Comparison of ENCODE assay signal across 8 mouse cellular contexts in genomic region chr5:35583221-35583783, GRCm38 (mm10). TPM values are rescaled to one million over a fixed set of nuclear protein-coding genes. Genes with fewer than 3 reads are reported as not detected.
DNase-seq lines count a peak whose midpoint lies in the region; ATAC-seq and TF ChIP-seq lines count a peak whose summit lies in the region.

No protein-coding gene starts in this region.

- H3K27ac ChIP-seq in gastrocnemius, adult 2 months, result peak overlapping the region; percentile 91
- no peak overlapping the region for H3K27ac ChIP-seq in ES-E14 (ENCODE audit: insufficient read depth, low read depth, low read length, poor library complexity, severe bottlenecking)

- ATAC-seq in hematopoietic stem cell, adult 5-6 weeks (replicated peaks in 1 of 2; ENCODE audit: insufficient read depth in 1 of 2, low FRiP score in 2 of 2, low TSS enrichment in 1 of 2, low read depth in 1 of 2, poor library complexity in 2 of 2, severe bottlenecking in 2 of 2), result peak; percentile 10 to 51; a peak in 2 of 4 replicates
- peak; percentile 69 for ATAC-seq in megakaryocyte, adult 5-6 weeks (ENCODE audit: poor library complexity, severe bottlenecking)

- no peak for TF ChIP-seq CTCF in gastrocnemius, adult 2 months (IDR thresholded peaks at IDR 0.05)

- peak overlapping the region; percentile 95 for H3K4me3 ChIP-seq in gastrocnemius, adult 2 months
- H3K4me3 ChIP-seq in ES-E14 (ENCODE audit: insufficient read depth in 1 of 2, low read depth in 1 of 2, low read length in 2 of 2, poor library complexity in 1 of 2, severe bottlenecking in 1 of 2), result peak overlapping the region; percentile 70 to 82

- H3K9me3 ChIP-seq in ES-E14 (ENCODE audit: control insufficient read depth, insufficient read depth, low read depth, low read length), result no peaks in the 10 kb centered on the region

- no peaks in the 10 kb centered on the region for H3K4me1 ChIP-seq in ES-E14 (ENCODE audit: control insufficient read depth in 2 of 2, insufficient read depth in 2 of 2, low read length in 2 of 2, poor library complexity in 1 of 2)

- in situ Hi-C loops in ES-E14 (cut with MboI; ENCODE audit: low sequenced_read_pairs in 2 of 2, unreplicated experiment in 2 of 2), result no loop called here

- DNase-seq in gastrocnemius, adult 2 months, result no peak
- no peak for DNase-seq in gastrocnemius, adult 8-10 months (ENCODE audit: low spot score in 2 of 2)
- no peak for DNase-seq in ES-E14 (ENCODE audit: low read depth, low spot score)
- DNase-seq in ovary, postnatal 10 days (ENCODE audit: low spot score), result no peak
- no peak for DNase-seq in gastrocnemius, postnatal 4 days (ENCODE audit: low spot score in 2 of 2)
- no peak for DNase-seq in ovary, adult 18-20 months (ENCODE audit: low spot score)

- H3K9ac ChIP-seq in ES-E14 (ENCODE audit: insufficient read depth, low read depth, low read length, poor library complexity, severe bottlenecking), result peak overlapping the region; percentile 53

- intact Hi-C loops in gastrocnemius, adult 2 months (cut with DNase I), result no loop called here

- H3K36me3 ChIP-seq in ES-E14 (ENCODE audit: control insufficient read depth, insufficient read depth, low read length, poor library complexity, severe bottlenecking), result no peaks in the 10 kb centered on the region

TF ChIP-seq in ES-E14, 5 proteins besides CTCF, POLR2A, EP300 and RAD21:
- TF ChIP-seq ZC3H11A (IDR thresholded peaks at IDR 0.05; ENCODE audit: borderline replicate concordance, low read depth, low read length), result no peak
- TF ChIP-seq CHD2 (IDR thresholded peaks at IDR 0.05; ENCODE audit: low read depth, low read length), result no peak
- TF ChIP-seq MAFK (IDR thresholded peaks at IDR 0.05; ENCODE audit: insufficient read depth, low read depth, low read length), result no peak
- TF ChIP-seq ZNF384 (IDR thresholded peaks at IDR 0.05; ENCODE audit: low read depth, low read length), result no peak
- TF ChIP-seq HCFC1 (IDR thresholded peaks at IDR 0.05; ENCODE audit: borderline replicate concordance, insufficient read depth, low read length), result no peak

RNA-seq across cellular contexts. Expression of gene Acox3, which starts 0.5 kb away (rescaled TPM):
- total RNA-seq in gastrocnemius, adult 2 months (2021), result 10 to 100 TPM; 15.4 to 18.0 TPM
- total RNA-seq in gastrocnemius, adult 8-10 months (2022), result 10 to 100 TPM; 14.6 to 20.0 (median 17.2) TPM
- total RNA-seq in ES-E14 (2012; rRNA removed), result 7.2 and 9.1 TPM in 2 replicates
- total RNA-seq in hematopoietic stem cell, adult 5-6 weeks (2017), result 16.3 and 24.4 TPM in 2 replicates
- total RNA-seq in megakaryocyte, adult 5-6 weeks (2015), result 54.4 and 64.0 TPM in 2 replicates
- 64.0 and 74.3 TPM in 2 replicates for total RNA-seq in megakaryocyte, adult 5-6 weeks (2017)
- total RNA-seq in gastrocnemius, postnatal 4 days (2021), result 10 to 100 TPM; 13.1 to 17.0 TPM

RNA-seq across cellular contexts. Expression of gene Trmt44, which starts 8.4 kb away (rescaled TPM):
- 1 to 10 TPM; 1.5 to 1.6 TPM for total RNA-seq in gastrocnemius, adult 2 months (2021)
- 1 to 10 TPM; 1.2 to 1.9 (median 1.4) TPM for total RNA-seq in gastrocnemius, adult 8-10 months (2022)
- total RNA-seq in ES-E14 (2012; rRNA removed), result 14.9 and 15.1 TPM in 2 replicates
- total RNA-seq in hematopoietic stem cell, adult 5-6 weeks (2017), result 4.4 and 14.6 TPM in 2 replicates
- 4.4 and 6.1 TPM in 2 replicates for total RNA-seq in megakaryocyte, adult 5-6 weeks (2015)
- 5.7 and 7.7 TPM in 2 replicates for total RNA-seq in megakaryocyte, adult 5-6 weeks (2017)
- total RNA-seq in gastrocnemius, postnatal 4 days (2021), result 1 to 10 TPM; 4.2 to 4.9 TPM

RNA-seq across cellular contexts. Expression of gene Cpz, which starts 57.8 kb away (rescaled TPM):
- under 1 TPM; 0.13 to 0.89 TPM for total RNA-seq in gastrocnemius, adult 2 months (2021)
- under 1 TPM in 1 of 4 experiments, not detected in 3; 0.25 TPM for total RNA-seq in gastrocnemius, adult 8-10 months (2022)
- total RNA-seq in ES-E14 (2012; rRNA removed), result 4.3 and 6.1 TPM in 2 replicates
- total RNA-seq in hematopoietic stem cell, adult 5-6 weeks (2017), result not detected in 2 replicates
- not detected in 2 replicates for total RNA-seq in megakaryocyte, adult 5-6 weeks (2015)
- not detected in 2 replicates for total RNA-seq in megakaryocyte, adult 5-6 weeks (2017)
- total RNA-seq in gastrocnemius, postnatal 4 days (2021), result 10 to 100 TPM in 1 of 2 experiments, 1 to 10 TPM in 1; 9.6 to 13.8 TPM
